Mouse (Mus musculus) cerebellum, postnatal 4 days (tissue): ENCODE measurements at regions not wholly inside any gene's neighbourhood (a gene's known extent, or its start where the extent isn't known, plus 50 kb on each side); places are given as distances from the start of the nearest gene placed in this dataset.

Experiments used
- DNase-seq, 2 experiments: peaks; one replicate each; pipeline ENCODE4 v3.0.0; 2022; ENCODE audit warnings: low spot score in 2 of 2, mixed read lengths in 1 of 2

- DNase-seq = no peak
These were observed 106.2 kb upstream of the Rap2b start for GRCm38 (mm10) chr3:61255232-61255631.

GRCm38 (mm10) chr3:61255643-61256042, 105.8 kb upstream of the Rap2b start:
- DNase-seq = no peak

- DNase-seq = peak; percentile 26 to 43
These were observed 92.7 kb upstream of the Rap2b start for GRCm38 (mm10) chr3:61268453-61269335.

- no peak for DNase-seq
These were observed 75.4 kb upstream of the Rap2b start for GRCm38 (mm10) chr3:61285924-61286520.

- no peak for DNase-seq
These were observed 73.2 kb upstream of the Rap2b start for GRCm38 (mm10) chr3:61288195-61288594.

- DNase-seq = no peak
These were observed 66.6 kb upstream of the Rap2b start for GRCm38 (mm10) chr3:61294855-61295254.

- no peak for DNase-seq
These were observed 64.1 kb upstream of the Rap2b start for GRCm38 (mm10) chr3:61297290-61297689.

- no peak for DNase-seq
These were observed 59.2 kb upstream of the Rap2b start for GRCm38 (mm10) chr3:61302214-61302613.

GRCm38 (mm10) chr3:61303485-61303884, 58.0 kb upstream of the Rap2b start:
- DNase-seq = no peak

- DNase-seq = no peak
These were observed 55.1 kb upstream of the Rap2b start for GRCm38 (mm10) chr3:61306306-61306705.

- no peak for DNase-seq
These were observed 52.7 kb upstream of the Rap2b start for GRCm38 (mm10) chr3:61308764-61309163.

GRCm38 (mm10) chr3:61309197-61309596, 52.2 kb upstream of the Rap2b start:
- no peak for DNase-seq
